Mouse (Mus musculus) lung, embryonic 14.5 days (tissue): ENCODE measurements around the gene Cnn3. TPM values are rescaled to one million over a fixed set of nuclear protein-coding genes. Genes with fewer than 3 reads are reported as not detected.
A peak's percentile ranks its signal among the peaks of the same experiment; 100 is the strongest.

Source experiments
- ATAC-seq: fragments of 200-750 bp; cut with Nextera tagmentation; 2 replicates; pipeline ENCODE4 v1.8.0; 2017; ENCODE audit warnings: mild to moderate bottlenecking, moderate TSS enrichment, moderate library complexity; ENCODE audit not compliant: insufficient read depth
- DNase-seq: peaks from one replicate; pipeline ENCODE4 v3.0.0-alpha.2; 2015
- H3K27ac ChIP-seq: fragments of 300-500 bp; sonication (generic); 2 replicates; pipeline ENCODE4 v1.5.1; 2014; ENCODE audit warnings: low read depth, mild to moderate bottlenecking, moderate library complexity
- H3K27me3 ChIP-seq: fragments of 300-500 bp; sonication (generic); 2 replicates; pipeline ENCODE4 v1.6.1; 2014; ENCODE audit warnings: low read length, control low read depth; ENCODE audit not compliant: insufficient read depth
- H3K36me3 ChIP-seq: fragments of 300-500 bp; sonication (generic); 2 replicates; pipeline ENCODE4 v1.6.1; 2014; ENCODE audit warnings: control low read depth; ENCODE audit not compliant: insufficient read depth
- H3K4me1 ChIP-seq: fragments of 300-500 bp; sonication (generic); 2 replicates; pipeline ENCODE4 v1.6.1; 2014; ENCODE audit warnings: antibody characterized with exemption, control low read depth; ENCODE audit not compliant: insufficient read depth
- H3K4me2 ChIP-seq: fragments of 300-500 bp; sonication (generic); 2 replicates; pipeline ENCODE4 v1.6.1; 2014; ENCODE audit warnings: mild to moderate bottlenecking
- H3K4me3 ChIP-seq: fragments of 300-500 bp; sonication (generic); 2 replicates; pipeline ENCODE4 v1.5.1; 2014; ENCODE audit warnings: low read depth, low read length
- H3K9ac ChIP-seq: fragments of 300-500 bp; sonication (generic); 2 replicates; pipeline ENCODE4 v1.6.1; 2014
- H3K9me3 ChIP-seq: fragments of 300-500 bp; sonication (generic); 2 replicates; pipeline ENCODE4 v1.6.1; 2016; ENCODE audit warnings: low read depth, low read length, control low read depth
- CTCF ChIP-seq: IDR thresholded peaks from 2 replicates; pipeline ENCODE4 v1.5.1; 2016; ENCODE audit warnings: antibody characterized with exemption, low read depth
- WGBS: fragments of 180-500 bp; shearing (Covaris S2); extraction: QIAGEN DNeasy Blood & Tissue Kit; methylation state at CpG from one replicate; pipeline ENCODE4 v1.1.7; 2014; 5-methylcytosine and 5-hydroxymethylcytosine counted together
- polyA plus RNA-seq: library from polyadenylated mRNA; unstranded; fragments of >200 nt; fragmentation: Nextera tagmentation; extraction: Ambion mirVana; gene quantifications from 2 replicates; pipeline ENCODE4 v1.2.1, GENCODE M21; 2014

The Cnn3 gene
- polyA plus RNA-seq, 1 experiment from 2014 or later = 671 TPM

- ATAC-seq (no peak), DNase-seq (no peak)
- Histone ChIP-seq H3K36me3 (no peaks in the 10 kb centered on the region), H3K27me3 (no peaks in the 10 kb centered on the region), H3K27ac (no peak overlapping the region), H3K9ac (no peak overlapping the region), H3K9me3 (no peaks in the 10 kb centered on the region), H3K4me1 (no peaks in the 10 kb centered on the region), H3K4me2 (no peak overlapping the region), H3K4me3 (no peak overlapping the region)
- 43% methylated on average over 5 of the region's 5 CpGs for WGBS
- no peak for TF ChIP-seq CTCF
Measured at GRCm38 (mm10) chr3:121490941-121491340, 64.6 kb downstream of the Cnn3 start.

- Histone ChIP-seq H3K4me3 (no peak overlapping the region), H3K36me3 (no peaks in the 10 kb centered on the region), H3K27me3 (no peaks in the 10 kb centered on the region), H3K27ac (no peak overlapping the region), H3K9ac (no peak overlapping the region), H3K4me2 (no peak overlapping the region), H3K4me1 (no peaks in the 10 kb centered on the region), H3K9me3 (no peaks in the 10 kb centered on the region)
- ATAC-seq (no peak), DNase-seq (no peak)
- no peak for TF ChIP-seq CTCF
- 36% methylated on average over 5 of the region's 5 CpGs for WGBS
Measured at GRCm38 (mm10) chr3:121492026-121492425, 65.7 kb downstream of the Cnn3 start.

GRCm38 (mm10) chr3:121493997-121494421, 67.7 kb downstream of the Cnn3 start:
- Histone ChIP-seq H3K9ac (no peak overlapping the region), H3K27me3 (no peaks in the 10 kb centered on the region), H3K4me1 (no peaks in the 10 kb centered on the region), H3K36me3 (no peaks in the 10 kb centered on the region), H3K27ac (no peak overlapping the region), H3K4me3 (no peak overlapping the region), H3K9me3 (no peaks in the 10 kb centered on the region), H3K4me2 (no peak overlapping the region)
- ATAC-seq (no peak), DNase-seq (no peak)
- TF ChIP-seq CTCF = no peak
- 76% methylated on average over 7 of the region's 7 CpGs for WGBS

- no peaks in the 10 kb centered on the region for H3K9me3 ChIP-seq
- peak; percentile 47; the same call in 1 of the 2 replicates for ATAC-seq
- H3K4me3 ChIP-seq = no peak overlapping the region
- no peak overlapping the region for H3K27ac ChIP-seq
- peak; percentile 87 for DNase-seq
- H3K9ac ChIP-seq = no peak overlapping the region
- no peak overlapping the region for H3K4me2 ChIP-seq
- H3K27me3 ChIP-seq = no peaks in the 10 kb centered on the region
- H3K4me1 ChIP-seq = no peaks in the 10 kb centered on the region
- 52% methylated on average over 10 of the region's 10 CpGs for WGBS
- peak; percentile 95 for TF ChIP-seq CTCF
- no peaks in the 10 kb centered on the region for H3K36me3 ChIP-seq
Measured at GRCm38 (mm10) chr3:121500225-121500624, 73.9 kb downstream of the Cnn3 start.

- ATAC-seq (no peak), DNase-seq (no peak)
- no peaks in the 10 kb centered on the region for H3K36me3 ChIP-seq
- no peak overlapping the region for H3K4me2 ChIP-seq
- no peak for TF ChIP-seq CTCF
- H3K9ac ChIP-seq = no peak overlapping the region
- H3K27me3 ChIP-seq = no peaks in the 10 kb centered on the region
- no peaks in the 10 kb centered on the region for H3K4me1 ChIP-seq
- H3K9me3 ChIP-seq = no peaks in the 10 kb centered on the region
- no peak overlapping the region for H3K4me3 ChIP-seq
- no peak overlapping the region for H3K27ac ChIP-seq
- 24% methylated on average over 5 of the region's 5 CpGs for WGBS
Measured at GRCm38 (mm10) chr3:121500734-121501133, 74.4 kb downstream of the Cnn3 start.

GRCm38 (mm10) chr3:121504927-121505487, 78.7 kb downstream of the Cnn3 start:
- 63% methylated on average over 8 of the region's 8 CpGs for WGBS
- no peaks in the 10 kb centered on the region for H3K9me3 ChIP-seq
- TF ChIP-seq CTCF = no peak

GRCm38 (mm10) chr3:121506175-121506574, 79.9 kb downstream of the Cnn3 start:
- ATAC-seq = 0 out of 2 replicates have a peak, but pooled peaks have one; percentile 44
- 79% methylated on average over 8 of the region's 8 CpGs for WGBS

More at GRCm38 (mm10) chr3:121504927-121505487, 78.7 kb downstream of the Cnn3 start:
- Histone ChIP-seq H3K4me3 (no peak overlapping the region), H3K36me3 (no peaks in the 10 kb centered on the region), H3K9ac (no peak overlapping the region), H3K4me2 (no peak overlapping the region), H3K27ac (no peak overlapping the region), H3K4me1 (no peaks in the 10 kb centered on the region), H3K27me3 (no peaks in the 10 kb centered on the region)
- ATAC-seq = no peak
- no peak for DNase-seq

More at GRCm38 (mm10) chr3:121506175-121506574, 79.9 kb downstream of the Cnn3 start:
- no peaks in the 10 kb centered on the region for H3K9me3 ChIP-seq
- no peaks in the 10 kb centered on the region for H3K4me1 ChIP-seq
- no peak overlapping the region for H3K27ac ChIP-seq
- no peak overlapping the region for H3K4me2 ChIP-seq
- H3K27me3 ChIP-seq = no peaks in the 10 kb centered on the region
- H3K36me3 ChIP-seq = no peaks in the 10 kb centered on the region
- H3K4me3 ChIP-seq = no peak overlapping the region
- DNase-seq = peak; percentile 33
- no peak for TF ChIP-seq CTCF
- H3K9ac ChIP-seq = no peak overlapping the region
